Mouse (Mus musculus) cerebellum, adult 8-10 months (tissue): ENCODE data around the gene Tbxas1.

Experiments
- DNase-seq: peaks from one replicate; pipeline ENCODE4 v3.0.0; 2022

The Tbxas1 gene

DNA sequence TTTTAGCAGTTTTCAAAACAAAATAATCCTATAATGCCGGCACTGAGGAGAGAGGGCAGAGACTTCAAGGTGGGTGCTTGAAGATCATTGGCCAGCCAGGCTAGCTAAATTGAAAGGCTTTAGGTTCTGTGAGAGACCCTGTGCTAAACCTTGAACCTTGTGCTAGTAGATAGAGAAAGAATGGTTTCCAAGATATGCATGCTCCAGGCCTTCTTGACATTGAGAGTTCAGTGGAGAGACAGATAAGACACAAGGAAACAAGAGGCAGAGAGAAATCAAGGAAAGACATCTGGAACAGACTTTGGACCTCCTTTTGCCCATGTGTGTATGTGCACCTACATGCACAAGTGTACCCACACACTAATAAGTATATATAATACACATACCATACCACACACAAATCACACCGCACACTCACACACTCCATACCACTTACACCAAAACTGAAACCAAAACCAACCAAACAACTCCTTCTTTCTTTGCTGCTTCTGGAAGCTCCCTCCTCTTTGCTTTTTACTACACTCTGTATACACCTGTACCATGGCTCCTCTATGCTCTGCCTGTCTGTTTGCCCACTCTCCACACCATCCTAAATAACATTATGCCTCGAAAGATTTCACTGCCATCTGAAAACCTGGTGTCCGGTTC, 25.4 kb downstream of the Tbxas1 start:
- DNase-seq: no peak

DNA sequence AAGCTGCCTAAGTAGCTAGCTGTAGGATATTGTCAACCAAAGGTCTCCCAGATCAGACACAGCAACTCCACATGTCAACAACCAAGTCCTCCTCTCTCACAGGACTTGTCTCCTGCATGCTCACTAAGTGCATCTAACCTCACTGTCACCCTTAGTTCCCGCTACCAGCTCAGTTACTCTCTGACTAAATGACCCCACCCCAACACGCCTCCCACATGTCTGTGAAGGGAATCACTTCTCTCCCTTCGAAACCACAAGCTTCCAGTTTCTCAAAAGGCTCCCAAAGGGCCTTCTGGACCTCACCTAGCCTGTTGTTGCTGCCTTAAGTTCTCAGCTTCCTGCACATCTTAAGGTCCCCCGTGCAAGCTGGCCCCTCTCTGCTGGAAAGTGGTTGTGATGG, 25.9 kb downstream of the Tbxas1 start:
- no peak for DNase-seq

DNA sequence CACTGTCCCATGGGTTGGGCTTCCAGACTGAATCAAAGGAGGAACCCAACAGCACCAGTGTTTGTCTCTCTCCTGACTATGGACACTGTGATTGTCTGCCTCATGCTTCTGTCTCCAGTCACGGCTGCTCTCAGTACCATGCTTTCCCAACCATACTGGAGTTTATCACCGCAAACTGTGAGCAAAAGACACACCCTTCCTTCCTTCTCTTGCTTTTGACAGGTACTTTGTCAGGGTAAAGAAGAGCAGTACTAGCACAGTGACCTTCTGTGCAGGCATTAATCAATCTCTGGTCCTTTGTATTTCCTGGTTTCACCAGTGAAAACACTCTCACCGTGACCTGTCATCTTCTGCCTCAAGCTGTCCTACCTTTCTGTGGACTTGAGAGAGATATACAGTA, 26.4 kb downstream of the Tbxas1 start:
- DNase-seq: no peak

DNA sequence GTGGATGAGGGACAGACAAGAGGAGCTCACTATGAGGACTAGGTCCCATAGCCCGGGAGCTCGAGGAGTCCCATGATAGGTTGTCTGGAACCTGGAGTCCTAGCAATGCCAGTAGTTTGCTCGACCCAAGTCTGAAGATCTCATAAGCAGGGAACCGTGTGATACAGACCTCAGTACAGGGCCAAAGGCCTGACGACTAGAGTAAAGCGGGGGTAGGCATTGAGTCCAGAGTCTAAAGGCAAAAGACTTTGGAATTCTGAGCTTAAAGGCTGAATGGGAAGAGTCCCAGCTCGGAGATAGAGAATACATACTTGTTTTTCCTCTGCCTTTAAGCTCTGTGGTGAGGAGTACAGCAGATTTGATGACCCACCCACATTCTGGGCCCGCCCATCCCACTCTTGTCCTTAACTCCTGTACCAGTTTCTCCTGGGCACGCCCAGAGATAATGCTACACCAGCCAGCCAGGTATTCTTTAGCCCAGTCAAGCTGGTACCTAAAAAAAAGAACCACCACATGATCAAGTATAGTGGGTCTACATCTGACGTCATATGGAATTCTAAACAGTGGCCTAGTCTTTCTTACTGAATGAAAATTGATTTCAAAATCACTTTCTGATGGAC, 27.7 kb downstream of the Tbxas1 start:
- DNase-seq: no peak

DNA sequence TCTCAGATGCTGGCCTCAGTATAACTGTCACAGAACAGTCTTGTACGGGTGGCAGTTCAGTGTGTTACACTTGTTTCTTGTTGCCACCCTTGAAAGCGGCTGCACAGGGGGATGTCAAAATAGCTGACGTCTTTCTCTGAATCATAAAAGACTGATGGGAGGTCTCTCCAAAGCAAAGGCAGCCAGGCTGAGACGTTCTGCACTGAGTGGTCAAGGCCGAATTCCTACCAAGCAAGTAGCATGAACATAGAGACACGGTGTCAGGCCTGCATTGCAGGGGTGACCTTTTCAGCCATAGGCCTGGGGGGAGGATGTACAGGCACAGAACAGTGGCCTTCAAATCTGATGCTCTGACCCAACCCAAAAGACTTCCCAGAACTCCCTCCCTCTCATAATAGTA, 30.8 kb downstream of the Tbxas1 start:
- DNase-seq: no peak

DNA sequence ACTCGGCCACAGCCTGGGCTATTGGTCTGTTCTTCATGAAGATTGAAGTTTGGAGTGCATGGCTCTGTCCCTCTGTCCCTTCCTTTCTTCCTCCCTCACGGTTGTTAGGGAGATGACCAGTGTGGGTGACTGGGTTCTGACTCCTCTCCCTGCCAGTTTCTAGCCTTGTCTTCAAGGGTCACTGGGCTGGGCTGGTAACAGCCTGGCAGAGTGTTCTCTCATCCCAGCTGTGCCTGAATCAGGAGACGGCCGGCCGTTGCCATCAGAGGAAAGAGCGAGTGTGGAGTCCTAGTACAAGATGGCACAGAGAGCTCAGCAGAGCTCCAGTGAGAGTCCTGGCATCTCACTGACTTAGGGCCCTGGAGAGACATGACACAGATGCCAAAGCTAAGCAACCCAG, 33.2 kb downstream of the Tbxas1 start:
- no peak for DNase-seq

DNA sequence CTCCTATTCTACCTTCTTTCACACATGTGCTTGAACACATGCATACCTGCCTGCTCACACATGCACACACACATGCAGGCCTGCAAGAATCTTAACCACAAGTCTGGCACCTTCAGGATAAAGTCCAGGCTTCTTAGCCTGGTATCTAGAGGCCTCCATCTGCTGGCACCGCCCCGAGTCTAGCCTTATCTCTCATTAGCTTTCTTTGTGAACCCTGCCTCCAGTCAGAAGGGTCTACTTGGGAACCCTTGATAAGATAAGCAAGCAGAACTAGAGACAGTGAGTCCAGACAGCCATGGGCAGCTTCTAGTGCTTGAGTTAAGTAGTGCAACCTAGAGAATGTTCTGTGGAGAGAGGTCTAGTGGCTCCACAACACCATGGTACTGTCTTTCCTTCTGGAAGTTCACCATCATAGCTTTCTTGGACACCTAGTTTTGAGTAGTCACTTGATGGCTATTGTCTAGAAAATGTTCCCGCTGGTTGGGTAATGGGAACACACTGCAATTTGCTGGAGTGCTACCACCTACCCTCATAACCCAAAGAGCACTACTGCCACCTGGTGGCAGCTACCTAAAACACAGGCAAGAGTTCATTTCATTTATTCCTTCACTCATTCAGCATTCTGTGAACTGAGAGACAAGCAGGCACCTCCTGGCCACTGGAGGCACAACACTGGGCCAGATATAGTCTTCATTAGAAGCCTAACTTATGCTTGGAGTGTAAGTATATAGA, 35.8 kb downstream of the Tbxas1 start:
- peak; percentile 66 for DNase-seq

DNA sequence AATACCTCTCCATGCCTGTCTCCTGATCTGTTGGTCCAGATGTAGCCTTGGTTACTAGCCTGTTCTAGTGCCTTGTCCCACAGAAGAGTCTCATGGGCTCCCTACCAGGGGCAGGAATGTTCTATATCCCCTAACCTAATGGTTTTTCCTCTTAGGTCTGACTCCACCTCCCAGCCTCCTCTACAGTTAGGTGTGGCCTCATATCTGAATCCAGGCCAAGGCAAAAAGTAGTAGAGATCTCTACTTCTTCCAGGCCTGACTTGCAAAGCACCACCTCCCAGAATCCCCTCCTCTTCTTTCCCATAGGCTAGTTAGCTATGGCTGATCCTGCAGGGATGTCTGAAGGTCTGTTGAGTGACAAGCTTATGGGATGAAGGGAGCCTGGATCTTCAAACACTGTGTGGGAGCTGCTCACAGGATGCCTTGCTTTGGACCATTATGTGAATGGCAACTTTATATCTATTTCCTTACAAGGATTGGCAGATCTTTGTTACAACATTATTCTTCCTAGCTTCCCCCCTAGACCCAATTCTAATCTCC, 37.0 kb downstream of the Tbxas1 start:
- DNase-seq: no peak

DNA sequence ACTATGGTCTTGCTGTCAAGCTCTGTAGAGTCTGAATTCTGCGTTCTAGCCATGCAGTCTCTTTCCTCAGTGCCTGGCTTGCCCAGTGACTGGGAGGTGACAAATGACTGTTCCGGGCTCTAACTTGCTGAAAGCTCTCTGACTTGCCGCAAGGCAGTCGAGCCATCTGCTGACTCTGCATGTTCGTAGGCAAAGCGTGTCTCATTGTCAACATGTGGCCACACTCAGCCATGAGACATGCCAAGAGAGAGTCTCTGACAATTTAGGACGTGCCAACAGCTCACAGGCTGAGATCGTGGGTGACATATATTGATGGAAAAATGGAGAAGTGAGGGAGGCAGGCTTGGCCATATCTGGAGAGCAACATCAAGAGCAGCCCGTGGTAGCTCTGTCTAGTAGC, 37.6 kb downstream of the Tbxas1 start:
- DNase-seq: no peak

DNA sequence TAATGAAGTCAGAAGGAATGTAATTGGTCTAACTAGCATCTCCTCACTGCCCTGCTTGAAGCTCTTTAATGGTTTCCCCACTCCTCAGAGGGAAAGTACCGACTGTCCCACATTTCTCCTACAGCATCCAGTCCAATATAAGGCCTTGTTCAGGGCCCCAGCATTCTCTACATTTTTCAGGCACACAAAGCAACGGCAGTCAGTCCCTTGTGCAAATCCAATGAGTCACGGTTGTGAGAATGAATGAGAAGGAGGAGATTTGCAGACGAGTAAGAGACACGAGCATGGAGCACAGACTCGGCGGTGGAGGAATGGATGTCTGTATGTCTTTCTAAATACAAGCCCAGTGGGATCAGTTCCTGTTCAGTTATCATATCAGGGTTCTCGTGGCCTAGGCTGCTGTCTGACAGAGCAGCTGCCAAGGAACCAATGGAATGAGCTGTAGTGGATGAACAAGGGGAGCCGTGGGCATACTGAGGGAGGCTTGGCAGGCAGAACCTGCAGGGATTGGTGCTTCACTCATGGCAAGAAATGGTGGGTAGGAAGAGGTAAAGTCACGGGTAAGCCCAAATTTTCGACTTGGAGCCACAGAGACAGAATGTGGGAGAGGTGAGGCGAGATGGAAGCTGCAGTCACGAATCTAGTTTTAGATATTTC, 38.3 kb downstream of the Tbxas1 start:
- no peak for DNase-seq

DNA sequence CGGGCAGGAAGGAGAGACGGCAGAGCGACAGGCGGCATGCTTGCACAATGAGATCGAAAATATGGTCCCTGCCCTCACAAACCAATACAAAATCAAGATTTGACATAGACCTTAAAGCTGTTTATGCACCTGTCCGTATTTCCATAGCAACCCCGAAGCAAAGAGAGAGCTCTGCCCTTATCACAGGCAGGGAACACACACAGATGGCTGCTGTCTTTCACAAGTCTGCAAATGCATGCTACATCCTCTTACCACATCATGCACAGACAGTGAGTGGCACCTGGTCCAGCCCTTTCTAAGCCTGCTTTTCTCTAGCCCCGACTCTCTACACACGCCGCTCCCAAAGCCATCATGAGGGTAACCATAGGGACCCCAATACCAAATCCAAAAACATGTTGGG, 39.0 kb downstream of the Tbxas1 start:
- DNase-seq: no peak

DNA sequence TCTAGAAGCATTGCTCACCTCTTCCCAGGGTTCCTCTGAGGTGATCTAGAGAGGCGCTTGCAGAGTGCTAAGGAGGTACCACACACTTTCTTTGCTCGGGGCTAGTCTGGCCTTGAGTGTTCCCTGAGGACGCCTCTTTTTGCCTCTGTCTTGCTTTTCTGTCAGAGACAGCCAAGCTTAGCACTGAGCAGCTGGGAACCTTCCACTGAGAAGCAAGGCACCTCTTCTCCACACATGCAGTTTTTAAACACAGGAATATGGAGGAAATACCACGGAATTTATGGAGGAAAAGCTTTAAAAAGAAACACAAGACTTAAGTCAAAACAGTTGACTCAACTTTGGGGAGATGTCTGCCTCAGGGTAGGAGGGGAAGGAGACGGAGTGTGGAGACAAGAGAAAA, 40.6 kb downstream of the Tbxas1 start:
- no peak for DNase-seq

DNA sequence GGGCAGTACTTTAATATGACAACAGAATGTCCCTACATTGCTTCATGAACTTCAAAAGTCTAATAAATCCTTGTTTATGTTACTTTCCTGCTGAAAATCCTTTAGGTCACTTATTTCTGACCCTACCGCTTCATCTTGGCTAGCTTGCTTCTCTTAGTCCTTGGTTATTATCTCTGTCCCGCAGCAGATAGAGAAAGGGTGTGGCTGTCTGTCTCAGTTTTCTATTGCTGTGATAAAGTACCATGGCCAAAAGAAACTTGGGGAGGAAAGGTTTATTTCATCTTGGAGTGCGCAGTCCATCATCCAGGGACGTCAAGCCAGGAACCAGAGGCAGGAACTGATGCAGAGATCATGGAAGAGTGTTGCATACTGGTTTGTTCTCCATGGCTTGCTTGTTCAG, 41.4 kb downstream of the Tbxas1 start:
- DNase-seq: no peak

DNA sequence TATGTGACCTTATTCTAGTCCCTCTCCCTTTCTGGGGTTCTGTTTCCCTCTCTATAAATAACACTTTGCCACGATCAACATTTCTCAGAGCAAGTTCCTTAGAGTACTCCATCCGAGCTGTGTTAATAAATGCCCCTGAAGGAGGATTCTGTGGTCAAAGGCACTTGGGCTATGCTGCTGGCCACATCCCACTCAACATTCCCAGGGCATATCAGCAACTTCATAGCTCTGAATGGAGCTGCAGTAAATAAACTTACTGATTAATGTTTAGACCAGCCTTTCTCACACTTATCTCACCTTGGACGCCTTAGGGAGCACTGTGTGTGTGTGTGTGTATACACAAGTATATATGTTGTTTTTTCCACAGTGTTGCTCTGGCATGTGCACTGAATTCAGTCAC, 42.2 kb downstream of the Tbxas1 start:
- DNase-seq: no peak

DNA sequence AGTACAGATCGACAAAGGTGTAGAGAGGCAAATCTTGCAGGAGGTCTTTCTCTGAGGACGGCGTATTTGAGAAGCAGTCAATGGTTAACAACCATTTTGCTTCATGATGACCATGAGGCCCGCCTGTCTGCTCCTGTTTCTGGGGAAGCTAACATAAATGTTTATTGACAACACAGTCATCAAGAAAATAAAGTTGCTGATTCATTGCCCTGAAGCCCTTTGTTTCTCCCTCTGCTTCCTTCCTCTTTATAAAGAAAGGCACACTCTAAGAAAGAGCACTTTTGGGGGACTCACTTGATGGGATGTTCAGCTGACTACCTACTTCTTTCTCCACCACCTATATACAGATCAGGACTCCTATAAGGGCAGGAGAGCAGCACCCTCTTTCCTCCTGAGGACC, 43.5 kb downstream of the Tbxas1 start:
- no peak for DNase-seq

DNA sequence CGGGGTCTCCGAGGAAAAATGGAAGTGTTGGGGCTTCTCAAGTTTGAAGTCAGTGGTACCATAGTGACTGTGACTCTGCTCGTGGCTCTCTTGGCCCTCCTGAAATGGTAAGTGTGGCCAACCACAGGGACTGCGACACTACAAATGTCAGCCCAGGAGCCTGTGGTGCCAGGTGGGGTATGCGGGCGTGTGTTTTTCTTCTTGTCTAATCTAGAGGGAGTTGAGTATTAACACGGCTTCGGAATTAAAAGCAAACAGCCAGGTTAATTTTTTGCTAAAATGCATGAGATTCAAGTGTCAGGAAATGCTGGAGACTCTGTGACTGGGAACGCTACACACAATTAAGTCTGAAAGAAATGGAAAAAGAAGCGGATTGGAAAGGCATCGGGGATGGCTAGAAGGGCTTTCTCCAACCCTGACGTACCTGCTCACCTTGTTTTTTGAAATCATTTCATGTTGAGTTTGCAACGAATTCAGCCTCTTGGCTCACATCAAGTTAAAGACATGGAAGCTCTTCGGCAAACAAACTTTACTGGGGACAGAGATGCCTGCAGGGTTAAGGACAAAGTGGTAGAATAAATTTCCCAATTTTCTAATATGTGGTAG, 44.0 kb downstream of the Tbxas1 start:
- DNase-seq: no peak

DNA sequence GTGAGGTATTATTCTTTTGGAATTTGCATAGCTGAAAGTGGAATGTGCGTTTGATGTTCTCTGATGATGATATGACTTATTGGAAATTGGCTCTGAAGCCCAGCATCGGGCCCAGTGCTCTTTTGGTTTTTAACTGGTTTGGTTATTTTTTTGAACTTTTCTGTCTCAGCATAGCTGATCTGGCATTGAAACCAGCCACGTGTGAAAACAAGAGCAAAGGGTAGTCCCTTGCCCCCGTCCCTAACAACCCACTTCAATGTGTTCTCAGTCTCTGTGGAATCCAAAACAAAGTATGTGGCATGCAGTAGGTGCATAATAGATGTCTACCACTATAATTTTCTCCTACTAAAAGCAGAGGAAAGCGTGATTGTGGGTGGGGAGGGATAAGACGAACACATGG, 44.9 kb downstream of the Tbxas1 start:
- no peak for DNase-seq

DNA sequence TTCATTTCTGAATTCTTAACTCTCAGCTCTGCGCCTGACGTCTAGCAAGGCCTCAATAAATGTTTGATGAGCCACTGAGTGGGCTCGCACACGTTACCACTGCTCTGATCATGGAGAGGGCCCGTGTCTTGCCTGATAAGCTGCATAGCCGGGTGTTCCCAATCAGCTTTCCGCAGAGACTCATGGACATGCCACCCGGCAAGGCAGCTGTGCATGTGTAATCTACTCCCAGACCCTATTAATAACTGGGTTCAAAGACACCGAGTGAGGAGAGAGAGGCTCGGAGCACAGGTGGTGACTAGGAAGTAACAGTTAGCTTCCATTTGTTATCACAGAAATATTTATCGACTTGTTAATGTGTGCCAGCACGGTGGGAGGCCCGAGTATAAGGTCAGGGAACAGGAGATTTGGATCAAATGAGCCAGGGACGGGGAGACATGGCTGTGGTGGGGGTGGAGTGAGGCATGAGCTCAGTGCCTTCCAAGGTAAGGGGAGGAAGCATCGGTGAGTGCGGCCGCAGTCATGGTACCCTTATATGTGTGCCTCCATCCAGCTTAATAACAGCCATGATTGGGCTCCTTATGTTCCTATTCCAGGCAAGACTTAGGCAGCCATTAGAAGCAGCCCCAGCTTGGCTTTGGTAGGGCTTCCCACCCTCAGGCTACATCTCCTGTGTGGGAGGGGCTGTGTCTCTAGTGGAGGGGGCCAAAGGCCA, 46.0 kb downstream of the Tbxas1 start:
- DNase-seq: no peak

DNA sequence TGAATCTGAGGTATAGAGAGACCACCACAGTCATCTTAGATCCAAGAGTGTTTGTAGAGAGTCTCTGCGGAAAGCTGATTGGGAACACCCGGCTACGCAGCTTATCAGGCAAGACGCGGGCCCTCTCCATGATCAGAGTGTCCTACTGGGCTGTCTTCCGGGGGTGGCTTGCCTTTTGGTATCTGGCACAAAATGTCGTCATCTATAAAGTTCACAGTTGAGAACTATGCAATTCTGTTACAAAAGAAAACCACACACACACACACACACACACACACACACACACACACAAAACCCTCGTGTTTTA, 46.6 kb downstream of the Tbxas1 start:
- DNase-seq: no peak

DNA sequence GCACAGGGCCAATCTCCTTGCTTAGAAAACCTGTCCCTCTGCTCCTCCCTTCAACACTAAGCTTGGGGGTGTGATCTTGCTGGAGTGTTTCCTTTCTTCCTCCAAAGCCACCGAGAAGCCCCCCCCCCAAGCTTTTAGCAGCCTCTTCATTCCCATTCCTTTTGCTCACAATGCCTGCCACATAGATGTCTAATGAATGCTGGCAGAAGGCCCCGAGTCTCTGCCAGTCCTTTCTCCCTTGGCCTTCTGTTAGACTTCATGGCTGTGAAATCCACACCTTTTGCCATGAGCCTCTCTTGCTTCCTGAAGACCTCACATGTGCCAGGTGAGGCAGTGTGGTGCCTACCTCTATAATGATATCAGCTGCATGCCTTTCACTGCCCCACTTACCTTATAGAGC, 47.3 kb downstream of the Tbxas1 start:
- DNase-seq: no peak

DNA sequence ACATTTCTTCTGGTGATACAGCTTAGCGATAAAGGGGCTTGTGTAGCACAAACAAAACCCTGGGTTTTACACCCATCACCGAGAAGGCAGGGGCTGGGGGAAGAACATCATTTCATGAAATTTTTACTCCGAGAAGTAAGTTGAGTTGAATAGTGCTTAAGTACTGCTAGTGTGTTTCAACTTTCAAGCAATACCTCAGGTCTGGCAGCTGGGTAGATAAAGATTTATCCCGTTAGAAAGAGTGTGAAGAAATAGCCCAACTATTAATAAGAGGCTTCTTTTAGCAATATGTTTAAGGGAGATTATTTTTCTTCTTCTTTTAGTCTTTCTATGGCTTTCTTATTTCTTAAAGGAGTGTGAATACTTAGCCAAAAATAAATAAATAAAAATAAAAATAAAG, 48.2 kb downstream of the Tbxas1 start:
- DNase-seq: no peak

DNA sequence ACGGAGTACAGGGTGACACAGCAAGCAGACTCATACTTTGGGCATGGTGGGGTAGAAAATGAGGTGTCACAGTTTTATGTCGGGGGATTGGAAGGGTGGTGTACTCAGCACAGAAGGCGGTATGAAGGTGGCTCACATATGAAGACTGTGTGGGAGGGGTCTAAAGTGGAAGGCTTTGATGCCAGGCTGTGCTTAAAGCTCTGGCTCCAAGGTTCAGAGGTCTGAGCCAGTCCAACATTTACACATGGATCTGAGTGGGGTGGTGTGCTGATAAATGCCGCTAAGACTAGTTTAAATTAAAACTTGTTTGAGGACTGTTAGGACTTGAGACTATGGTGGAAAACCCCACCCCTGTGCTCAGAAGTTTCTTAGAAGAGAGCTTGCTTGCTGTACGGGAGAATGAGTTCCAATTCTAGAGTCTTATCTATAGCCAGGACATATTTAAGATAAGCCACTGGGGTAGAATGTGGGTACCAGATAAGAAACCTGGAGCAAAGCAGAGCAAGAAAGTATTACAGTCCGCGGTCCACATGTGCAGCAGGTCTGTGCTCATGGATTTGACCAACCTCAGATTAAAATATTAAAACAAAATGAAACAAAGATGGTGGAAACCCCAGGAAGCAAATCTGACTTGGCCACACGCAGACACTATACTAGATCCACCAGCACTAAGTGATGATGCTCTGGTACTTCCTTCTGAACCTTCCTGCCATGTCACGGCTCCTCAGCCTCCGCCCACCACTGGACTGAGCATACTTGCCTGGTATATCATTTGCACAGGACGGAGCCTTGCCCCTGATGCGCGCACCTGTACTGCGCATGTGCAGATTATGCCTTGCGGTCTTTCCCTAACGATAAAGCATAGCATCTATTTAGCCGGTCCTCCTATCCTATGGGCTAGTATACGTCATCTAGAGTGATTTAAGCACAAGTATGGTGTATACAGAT, 48.9 kb downstream of the Tbxas1 start:
- DNase-seq: no peak
